Mouse (Mus musculus): Measurements from ENCODE around the gene Pkp2.

DNA sequence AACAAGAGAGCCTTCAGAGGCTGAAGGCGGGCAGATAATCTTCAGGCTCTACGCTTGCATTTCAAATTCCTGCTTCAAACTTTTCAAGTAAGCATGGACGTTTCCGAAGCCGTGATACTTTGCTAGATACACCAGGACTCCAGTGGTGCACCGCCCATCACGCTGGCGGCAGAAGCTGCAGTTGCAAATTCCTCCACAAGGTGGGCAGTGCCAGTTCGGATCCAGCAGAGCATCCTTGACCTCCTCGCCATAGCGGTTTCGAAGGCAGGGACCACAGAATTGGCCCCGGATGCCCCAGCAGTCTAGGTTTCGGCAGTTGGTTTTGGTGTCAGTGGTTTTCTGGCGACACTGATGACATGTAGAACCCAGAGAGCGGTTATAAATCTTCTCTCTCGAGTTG, 15.7 kb upstream of the Pkp2 start:
- no peak for TF ChIP-seq UBTF (IDR thresholded peaks at IDR 0.05; ENCODE audit: low read depth, low read length)
- no peak for TF ChIP-seq BHLHE40 (IDR thresholded peaks at IDR 0.05; ENCODE audit: low read depth, low read length)
- peak; percentile 24 to 51; a peak in 2 of 4 replicates for TF ChIP-seq CTCF (conservative IDR thresholded peaks at IDR 0.05 in 1 of 2, IDR thresholded peaks at IDR 0.05 in 1 of 2; ENCODE audit: low read depth in 2 of 2, low read length in 2 of 2)
- TF ChIP-seq MYC (IDR thresholded peaks at IDR 0.05; ENCODE audit: low read depth, low read length), result no peak
